Mouse (Mus musculus) C2C12 (cell line): Measurements from ENCODE around the gene Shkbp1.

Experiments used
- CEBPB ChIP-seq: IDR thresholded peaks from one replicate; pipeline ENCODE4 v1.6.1; 2011; ENCODE audit warnings: low read depth, mild to moderate bottlenecking, control low read depth, moderate library complexity
- CTCF ChIP-seq: IDR thresholded peaks from one replicate; pipeline ENCODE4 v1.5.1; 2011; ENCODE audit not compliant: control insufficient read depth, insufficient read depth, insufficient read length
- MAX ChIP-seq: IDR thresholded peaks from one replicate; pipeline ENCODE4 v1.6.1; 2011; ENCODE audit warnings: mild to moderate bottlenecking, control low read depth

- TF ChIP-seq CTCF: no peak
- TF ChIP-seq CEBPB: no peak
- no peak for TF ChIP-seq MAX
Measured at GRCm38 (mm10) chr7:27381009-27381408, 25.2 kb upstream of the Shkbp1 start.
